Mouse (Mus musculus): ENCODE measurements around the gene Emg1.

GRCm38 (mm10) chr6:124742839-124743514, 31.0 kb upstream of the Emg1 start:
- TF ChIP-seq CTCF (IDR thresholded peaks at IDR 0.05; ENCODE audit: low read depth) (no peak), EP300 (IDR thresholded peaks at IDR 0.05; ENCODE audit: low read depth) (no peak)

Data from liver, embryonic 14.5 days (tissue).